ENCODE assay signal across 9 mouse cellular contexts in the genomic region with DNA sequence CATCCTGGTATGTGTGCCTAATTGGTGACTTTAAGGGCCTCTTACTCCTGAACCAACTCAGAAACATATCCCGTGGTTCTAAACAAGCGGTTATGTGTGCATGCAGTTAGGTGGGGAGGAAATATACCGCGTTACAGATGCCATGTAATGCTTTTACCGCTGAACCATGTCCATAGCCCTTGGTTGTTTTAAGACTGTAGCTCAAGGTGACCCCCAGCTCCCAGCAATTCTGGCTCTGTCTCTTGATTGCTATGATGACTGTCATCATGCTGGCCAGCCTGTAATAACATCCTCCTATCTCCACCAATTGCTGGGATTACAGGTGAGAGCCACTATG. TPM values are rescaled to one million over a fixed set of nuclear protein-coding genes. Genes with fewer than 3 reads are reported as not detected.
DNase-seq lines count a peak whose midpoint lies in the region; ATAC-seq and TF ChIP-seq lines count a peak whose summit lies in the region.
"Had no signal": no experiment of that assay in that cellular context is flagged by ENCODE, and none has a peak within 500 bp of the region (broad histone marks: within the 10 kb centered on the region; RNA-seq: fewer than 3 reads in every experiment).

No protein-coding gene starts in this region.

- DNase-seq in heart, postnatal 36 days, result no peak
- DNase-seq in spleen, adult 12 weeks (ENCODE audit: low spot score), result peak; percentile 54
- no peak for DNase-seq in spleen, adult 18-20 months
- no peak for DNase-seq in kidney, postnatal 0 days (ENCODE audit: low spot score)
- DNase-seq in gastrocnemius, adult 8-10 months (ENCODE audit: low spot score in 2 of 2), result no peak

- intact Hi-C loops in heart, postnatal 36 days (cut with DNase I), result no loop called here

- no peaks in the 10 kb centered on the region; the same call in 1 of the 2 replicates for H3K36me3 ChIP-seq in heart, embryonic 11.5 days (ENCODE audit: control insufficient read depth, insufficient read depth, low read length)
- H3K36me3 ChIP-seq in kidney, postnatal 0 days (ENCODE audit: insufficient read depth, low read length), result 0 out of 2 replicates have a peak, but pooled peaks cover 2% of the 10 kb centered on the region
- H3K36me3 ChIP-seq in stomach, embryonic 16.5 days (ENCODE audit: control insufficient read depth, insufficient read depth, low read length), result no peaks in the 10 kb centered on the region

- TF ChIP-seq CTCF in kidney, postnatal 0 days (IDR thresholded peaks at IDR 0.05; ENCODE audit: low read depth), result no peak

- peak overlapping the region; percentile 98 for H3K27ac ChIP-seq in heart, embryonic 11.5 days (ENCODE audit: low read depth, low read length)
- peak overlapping the region; percentile 98 for H3K27ac ChIP-seq in kidney, postnatal 0 days
- H3K27ac ChIP-seq in stomach, embryonic 16.5 days (ENCODE audit: low read length), result peak overlapping the region; percentile 99
- H3K27ac ChIP-seq: forebrain, embryonic 15.5 days had no signal

- no peak for ATAC-seq in heart, embryonic 11.5 days (replicated peaks; ENCODE audit: insufficient number of reproducible peaks, low FRiP score, low TSS enrichment)
- ATAC-seq in kidney, postnatal 0 days (replicated peaks; ENCODE audit: low FRiP score, low read depth), result no peak
- ATAC-seq in stomach, embryonic 16.5 days (ENCODE audit: insufficient read depth, low FRiP score), result no peak
- ATAC-seq in megakaryocyte-erythroid progenitor cell, adult 5-6 weeks (replicated peaks; ENCODE audit: low FRiP score, low TSS enrichment, poor library complexity, severe bottlenecking), result no peak
- ATAC-seq: forebrain, embryonic 15.5 days had no signal

- no peaks in the 10 kb centered on the region for H3K27me3 ChIP-seq in heart, embryonic 11.5 days (ENCODE audit: control insufficient read depth, insufficient read depth, low read length)
- H3K27me3 ChIP-seq in kidney, postnatal 0 days (ENCODE audit: insufficient read depth, low read length), result no peaks in the 10 kb centered on the region
- no peaks in the 10 kb centered on the region for H3K27me3 ChIP-seq in stomach, embryonic 16.5 days (ENCODE audit: control insufficient read depth, insufficient read depth, low read length)
- H3K27me3 ChIP-seq: forebrain, embryonic 15.5 days had no signal

- peak overlapping the region; percentile 77 for H3K4me2 ChIP-seq in heart, embryonic 11.5 days
- H3K4me2 ChIP-seq in kidney, postnatal 0 days (ENCODE audit: low read length), result peak overlapping the region; percentile 79; the same call in 1 of the 2 replicates
- peak overlapping the region; percentile 83 for H3K4me2 ChIP-seq in stomach, embryonic 16.5 days (ENCODE audit: low read depth, low read length)

- WGBS in heart, embryonic 11.5 days (ENCODE audit: insufficient replicate concordance), result 79% methylated on average over 5 of the region's 5 CpGs
- 68% methylated on average over 5 of the region's 5 CpGs for WGBS in kidney, postnatal 0 days
- WGBS in stomach, embryonic 16.5 days, result 89% methylated on average over 5 of the region's 5 CpGs

- no peaks in the 10 kb centered on the region for H3K9me3 ChIP-seq in heart, embryonic 11.5 days (replicated peaks; ENCODE audit: control insufficient read depth, low read length)
- no peaks in the 10 kb centered on the region for H3K9me3 ChIP-seq in kidney, postnatal 0 days (replicated peaks; ENCODE audit: low read length)
- no peaks in the 10 kb centered on the region for H3K9me3 ChIP-seq in stomach, embryonic 16.5 days (replicated peaks; ENCODE audit: control insufficient read depth, low read length)
- H3K9me3 ChIP-seq: forebrain, embryonic 15.5 days had no signal

- H3K9ac ChIP-seq in heart, embryonic 11.5 days (ENCODE audit: low read depth, low read length), result peak overlapping the region; percentile 97
- no peak overlapping the region for H3K9ac ChIP-seq in kidney, postnatal 0 days (ENCODE audit: low read depth, low read length)
- H3K9ac ChIP-seq in stomach, embryonic 16.5 days (ENCODE audit: low read length), result no peak overlapping the region

- H3K4me1 ChIP-seq in heart, embryonic 11.5 days (ENCODE audit: control insufficient read depth, insufficient read depth, low read length), result peaks cover 26% of the 10 kb centered on the region
- H3K4me1 ChIP-seq in kidney, postnatal 0 days (replicated peaks; ENCODE audit: insufficient read depth, low read length), result peaks cover 21% of the 10 kb centered on the region
- H3K4me1 ChIP-seq in stomach, embryonic 16.5 days (ENCODE audit: control insufficient read depth, insufficient read depth, low read length), result peaks cover 47% of the 10 kb centered on the region

- peak overlapping the region; percentile 23; the same call in 1 of the 2 replicates for H3K4me3 ChIP-seq in heart, embryonic 11.5 days (ENCODE audit: low read depth, low read length)
- H3K4me3 ChIP-seq in kidney, postnatal 0 days (replicated peaks; ENCODE audit: low read depth, low read length), result no peak overlapping the region
- H3K4me3 ChIP-seq in stomach, embryonic 16.5 days (replicated peaks; ENCODE audit: low read length), result peak overlapping the region; percentile 83

RNA-seq across cellular contexts. Expression of gene Gpx1, which starts 2.4 kb away (rescaled TPM):
- 1,289 and 1,462 TPM in 2 replicates for polyA plus RNA-seq in heart, embryonic 11.5 days (2014; fragmentation: Nextera tagmentation; extraction: Ambion mirVana)
- 100 to 1,000 TPM; 103 to 108 TPM for total RNA-seq in heart, postnatal 36 days (2021)
- polyA plus RNA-seq in kidney, postnatal 0 days (2015; fragmentation: Nextera tagmentation; extraction: Ambion mirVana), result 1,215 and 1,273 TPM in 2 replicates
- 1,034 and 1,067 TPM in 2 replicates for polyA plus RNA-seq in stomach, embryonic 16.5 days (2015; fragmentation: Nextera tagmentation; extraction: Ambion mirVana)
- 10 to 100 TPM; 66.3 to 72.7 (median 68.8) TPM for total RNA-seq in gastrocnemius, adult 8-10 months (2022)
- total RNA-seq in megakaryocyte-erythroid progenitor cell, adult 5-6 weeks (2014; fragmentation: Nextera tagmentation), result 1,807 and 1,840 TPM in 2 replicates
- total RNA-seq in megakaryocyte-erythroid progenitor cell, adult 5-6 weeks (2017), result 887 and 925 TPM in 2 replicates

RNA-seq across cellular contexts. Expression of gene Usp4, which starts 6.5 kb away (rescaled TPM):
- polyA plus RNA-seq in heart, embryonic 11.5 days (2014; fragmentation: Nextera tagmentation; extraction: Ambion mirVana), result 100.0 and 113 TPM in 2 replicates
- total RNA-seq in heart, postnatal 36 days (2021), result 10 to 100 TPM; 69.7 to 74.8 TPM
- 64.0 and 79.9 TPM in 2 replicates for polyA plus RNA-seq in kidney, postnatal 0 days (2015; fragmentation: Nextera tagmentation; extraction: Ambion mirVana)
- 92.7 and 113 TPM in 2 replicates for polyA plus RNA-seq in stomach, embryonic 16.5 days (2015; fragmentation: Nextera tagmentation; extraction: Ambion mirVana)
- 10 to 100 TPM; 72.7 to 90.9 (median 87.3) TPM for total RNA-seq in gastrocnemius, adult 8-10 months (2022)
- total RNA-seq in megakaryocyte-erythroid progenitor cell, adult 5-6 weeks (2014; fragmentation: Nextera tagmentation), result 131 and 136 TPM in 2 replicates
- 62.4 and 84.2 TPM in 2 replicates for total RNA-seq in megakaryocyte-erythroid progenitor cell, adult 5-6 weeks (2017)

RNA-seq across cellular contexts. Expression of gene Tcta, which starts 35.1 kb away (rescaled TPM):
- polyA plus RNA-seq in heart, embryonic 11.5 days (2014; fragmentation: Nextera tagmentation; extraction: Ambion mirVana), result 28.5 and 34.7 TPM in 2 replicates
- 10 to 100 TPM; 59.3 to 62.3 TPM for total RNA-seq in heart, postnatal 36 days (2021)
- polyA plus RNA-seq in kidney, postnatal 0 days (2015; fragmentation: Nextera tagmentation; extraction: Ambion mirVana), result 47.5 and 49.0 TPM in 2 replicates
- 46.8 and 46.9 TPM in 2 replicates for polyA plus RNA-seq in stomach, embryonic 16.5 days (2015; fragmentation: Nextera tagmentation; extraction: Ambion mirVana)
- 10 to 100 TPM; 30.8 to 37.3 (median 34.3) TPM for total RNA-seq in gastrocnemius, adult 8-10 months (2022)
- total RNA-seq in megakaryocyte-erythroid progenitor cell, adult 5-6 weeks (2014; fragmentation: Nextera tagmentation), result 2.8 and 8.2 TPM in 2 replicates
- total RNA-seq in megakaryocyte-erythroid progenitor cell, adult 5-6 weeks (2017), result 1.4 and 4.3 TPM in 2 replicates

RNA-seq across cellular contexts. Expression of gene Rhoa, which starts 35.2 kb away (rescaled TPM):
- 252 and 277 TPM in 2 replicates for polyA plus RNA-seq in heart, embryonic 11.5 days (2014; fragmentation: Nextera tagmentation; extraction: Ambion mirVana)
- 100 to 1,000 TPM; 237 to 241 TPM for total RNA-seq in heart, postnatal 36 days (2021)
- polyA plus RNA-seq in kidney, postnatal 0 days (2015; fragmentation: Nextera tagmentation; extraction: Ambion mirVana), result 448 and 489 TPM in 2 replicates
- 493 and 511 TPM in 2 replicates for polyA plus RNA-seq in stomach, embryonic 16.5 days (2015; fragmentation: Nextera tagmentation; extraction: Ambion mirVana)
- total RNA-seq in gastrocnemius, adult 8-10 months (2022), result 100 to 1,000 TPM in 2 of 4 experiments, 10 to 100 TPM in 2; 87.6 to 104 (median 99.6) TPM
- total RNA-seq in megakaryocyte-erythroid progenitor cell, adult 5-6 weeks (2014; fragmentation: Nextera tagmentation), result 148 and 275 TPM in 2 replicates
- 249 and 303 TPM in 2 replicates for total RNA-seq in megakaryocyte-erythroid progenitor cell, adult 5-6 weeks (2017)

RNA-seq across cellular contexts. Expression of gene Amt, which starts 44.5 kb away (rescaled TPM):
- 12.9 and 15.3 TPM in 2 replicates for polyA plus RNA-seq in heart, embryonic 11.5 days (2014; fragmentation: Nextera tagmentation; extraction: Ambion mirVana)
- total RNA-seq in heart, postnatal 36 days (2021), result 1 to 10 TPM; 4.0 to 5.2 TPM
- polyA plus RNA-seq in kidney, postnatal 0 days (2015; fragmentation: Nextera tagmentation; extraction: Ambion mirVana), result 50.5 and 51.2 TPM in 2 replicates
- 18.8 and 21.6 TPM in 2 replicates for polyA plus RNA-seq in stomach, embryonic 16.5 days (2015; fragmentation: Nextera tagmentation; extraction: Ambion mirVana)
- 1 to 10 TPM in 1 of 4 experiments, under 1 TPM in 3; 0.32 to 1.3 (median 0.54) TPM for total RNA-seq in gastrocnemius, adult 8-10 months (2022)
- total RNA-seq in megakaryocyte-erythroid progenitor cell, adult 5-6 weeks (2014; fragmentation: Nextera tagmentation), result 0.28 TPM in 1 of 2 replicates, not detected in the other
- total RNA-seq in megakaryocyte-erythroid progenitor cell, adult 5-6 weeks (2017), result 0.23 TPM in 1 of 2 replicates, not detected in the other

Comparison
In these comparisons a context has a peak if more than half of its experiments do, and no peak if none do; other contexts are left out.
1. RNA of gene Gpx1, which starts 2.4 kb away (total RNA-seq): 887 to 1,840 TPM in megakaryocyte-erythroid progenitor cell, adult 5-6 weeks; 103 to 108 TPM in heart, postnatal 36 days and 66.3 to 72.7 TPM in gastrocnemius, adult 8-10 months; every median in the first group is over 4 times any median in the second.
2. Peak in every context shown above with its lines, with median percentiles within 50 percentile points of each other: H3K27ac ChIP-seq and H3K4me2 ChIP-seq.